Mouse (Mus musculus) erythroblast, embryonic 14.5 days (primary cell): ENCODE results near the gene Cat. TPM values are rescaled to one million over a fixed set of nuclear protein-coding genes. Genes with fewer than 3 reads are reported as not detected.

ENCODE experiments used
- H3K27me3 ChIP-seq: 2 replicates; pipeline ENCODE4 v1.6.1; 2012; ENCODE audit warnings: inconsistent platforms; ENCODE audit not compliant: control insufficient read depth
- H3K36me3 ChIP-seq: 2 replicates; pipeline ENCODE4 v1.6.1; 2012; ENCODE audit warnings: mild to moderate bottlenecking, inconsistent platforms; ENCODE audit not compliant: control insufficient read depth
- H3K4me1 ChIP-seq: 2 replicates; pipeline ENCODE4 v1.6.1; 2012; ENCODE audit warnings: inconsistent platforms; ENCODE audit not compliant: control insufficient read depth
- H3K4me3 ChIP-seq: replicated peaks from 2 replicates; pipeline ENCODE3; 2012; ENCODE audit warnings: moderate library complexity, mild to moderate bottlenecking, inconsistent platforms
- H3K9me3 ChIP-seq: 2 replicates; pipeline ENCODE4 v1.6.1; 2012; ENCODE audit warnings: low read length, inconsistent platforms, mixed read lengths; ENCODE audit not compliant: control insufficient read depth
- GATA1 ChIP-seq: IDR thresholded peaks from 2 replicates; pipeline ENCODE4 v1.6.1; 2012; ENCODE audit warnings: low read length, inconsistent platforms, mixed read lengths
- TAL1 ChIP-seq: IDR thresholded peaks from 3 replicates; pipeline ENCODE4 v1.6.1; 2012; ENCODE audit warnings: low read length, inconsistent platforms, mixed read lengths
- polyA plus RNA-seq: library from polyadenylated mRNA; stranded (reverse); fragments of >175 nt; gene quantifications from 2 replicates; pipeline ENCODE4 v1.2.3, GENCODE M21; 2012

Gene Cat
- polyA plus RNA-seq, 1 experiment: 31.9 TPM

DNA sequence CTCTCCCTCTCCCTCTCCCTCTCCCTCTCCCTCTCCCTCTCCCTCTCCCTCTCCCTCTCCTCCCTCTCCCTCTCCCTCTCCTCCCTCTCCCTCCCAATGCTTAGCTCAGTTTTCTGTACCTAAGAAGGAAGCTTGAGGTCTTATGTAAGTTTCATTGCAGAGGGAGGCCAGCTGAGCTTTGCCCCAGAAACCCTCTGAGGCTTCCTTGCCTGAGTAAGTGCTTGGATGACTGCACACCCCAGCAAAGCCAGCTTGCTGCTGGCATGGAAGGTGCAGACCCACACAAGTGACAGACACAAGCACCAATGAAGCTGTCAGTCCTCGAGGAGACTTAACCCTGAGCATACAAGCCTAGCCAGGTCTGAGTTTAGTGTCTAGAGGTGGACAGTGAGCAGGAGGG, 54.2 kb downstream of the Cat start:
- Histone ChIP-seq H3K4me1 (no peaks in the 10 kb centered on the region), H3K9me3 (no peaks in the 10 kb centered on the region), H3K27me3 (no peaks in the 10 kb centered on the region), H3K36me3 (no peaks in the 10 kb centered on the region), H3K4me3 (no peak overlapping the region)
- TF ChIP-seq GATA1: no peak

DNA sequence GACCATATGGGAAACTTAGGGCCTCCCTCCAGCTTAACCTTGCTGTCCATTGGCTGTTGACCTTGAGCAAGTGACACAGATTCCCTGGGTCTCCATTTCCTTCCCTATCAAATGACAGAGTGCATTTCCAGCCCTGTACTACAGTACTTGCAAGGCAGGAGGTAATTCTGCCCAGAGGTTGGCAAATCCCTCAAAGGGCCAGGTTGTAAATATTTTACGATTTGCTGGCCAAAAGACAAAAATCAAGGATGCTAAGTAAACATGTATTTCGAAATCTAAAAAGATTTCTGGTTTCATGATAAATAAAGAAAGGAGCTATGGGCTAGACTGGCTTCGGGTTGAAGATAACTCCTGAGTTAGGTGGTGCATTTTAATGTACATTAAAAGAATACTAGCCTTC, 56.6 kb downstream of the Cat start:
- Histone ChIP-seq H3K9me3 (no peaks in the 10 kb centered on the region), H3K36me3 (no peaks in the 10 kb centered on the region), H3K27me3 (no peaks in the 10 kb centered on the region), H3K4me3 (no peak overlapping the region), H3K4me1 (no peaks in the 10 kb centered on the region)
- no peak for TF ChIP-seq TAL1

DNA sequence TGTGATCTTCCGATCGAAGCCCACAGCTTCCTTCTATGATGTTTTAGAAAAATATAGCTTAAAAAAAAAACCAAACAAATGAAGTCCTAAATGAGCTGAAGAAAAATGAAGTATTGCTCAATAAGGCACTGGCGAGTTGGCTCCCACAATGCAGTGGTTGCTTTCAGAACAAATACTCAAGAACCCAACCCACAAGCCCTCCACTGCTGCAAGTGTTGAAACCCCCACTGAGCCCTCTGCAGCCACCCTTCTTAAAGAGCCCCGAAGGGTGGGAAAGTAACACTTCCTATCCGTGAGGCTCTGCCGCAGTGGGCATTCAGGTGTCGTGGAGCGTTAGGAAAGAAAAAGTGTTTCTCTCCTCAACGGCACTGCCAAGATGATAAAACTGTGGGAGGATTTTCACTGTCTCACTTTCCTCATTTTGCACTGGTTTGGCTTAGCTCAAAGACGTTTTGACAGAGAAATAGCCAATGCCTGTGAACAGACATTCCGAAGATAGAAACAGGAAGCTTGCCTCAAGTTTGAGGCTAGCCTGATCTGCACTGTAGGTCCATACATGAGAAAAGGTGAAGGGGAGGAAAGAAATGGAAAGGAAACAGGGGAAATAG, 59.4 kb downstream of the Cat start:
- no peaks in the 10 kb centered on the region for H3K4me1 ChIP-seq
- TF ChIP-seq GATA1: no peak
- TF ChIP-seq TAL1: no peak
- no peaks in the 10 kb centered on the region for H3K36me3 ChIP-seq
- H3K4me3 ChIP-seq: no peak overlapping the region
- H3K27me3 ChIP-seq: no peaks in the 10 kb centered on the region
- H3K9me3 ChIP-seq: no peaks in the 10 kb centered on the region

DNA sequence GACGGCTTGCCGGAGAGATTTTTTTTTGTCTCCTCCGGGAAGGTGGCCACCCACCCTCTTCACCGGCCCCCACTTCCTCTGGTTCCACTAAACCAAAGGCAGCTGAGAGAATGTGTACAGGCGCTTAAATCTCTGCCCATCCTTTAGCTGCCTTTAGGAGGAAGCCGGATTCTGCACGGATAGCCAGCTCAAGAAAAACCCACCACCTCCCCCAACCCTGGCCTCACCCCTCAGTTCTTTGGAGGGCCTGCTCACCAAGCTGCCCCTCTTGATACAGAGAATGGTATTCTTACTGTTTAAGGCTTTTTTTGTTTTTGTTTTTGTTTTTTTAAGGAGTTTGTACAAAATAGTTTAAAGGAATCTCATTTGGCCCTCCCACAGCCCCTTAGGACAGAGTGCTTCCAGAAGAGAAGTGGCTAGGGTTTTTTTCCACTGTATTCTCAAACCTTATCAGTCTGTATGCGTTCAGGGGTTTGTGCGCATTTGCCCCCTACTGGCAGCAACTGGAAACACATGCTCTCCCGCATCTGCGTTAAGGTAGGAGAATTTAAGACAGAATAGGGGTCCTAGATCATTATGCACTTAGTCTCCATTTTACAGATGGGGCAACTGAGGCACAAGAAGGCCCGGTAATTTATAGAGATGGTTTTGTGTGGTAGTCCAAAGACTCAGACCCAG, 60.5 kb downstream of the Cat start:
- no peaks in the 10 kb centered on the region for H3K9me3 ChIP-seq
- H3K27me3 ChIP-seq: no peaks in the 10 kb centered on the region
- H3K4me1 ChIP-seq: no peaks in the 10 kb centered on the region
- H3K36me3 ChIP-seq: no peaks in the 10 kb centered on the region
- TF ChIP-seq TAL1 (no peak), GATA1 (no peak)
- H3K4me3 ChIP-seq: no peak overlapping the region

DNA sequence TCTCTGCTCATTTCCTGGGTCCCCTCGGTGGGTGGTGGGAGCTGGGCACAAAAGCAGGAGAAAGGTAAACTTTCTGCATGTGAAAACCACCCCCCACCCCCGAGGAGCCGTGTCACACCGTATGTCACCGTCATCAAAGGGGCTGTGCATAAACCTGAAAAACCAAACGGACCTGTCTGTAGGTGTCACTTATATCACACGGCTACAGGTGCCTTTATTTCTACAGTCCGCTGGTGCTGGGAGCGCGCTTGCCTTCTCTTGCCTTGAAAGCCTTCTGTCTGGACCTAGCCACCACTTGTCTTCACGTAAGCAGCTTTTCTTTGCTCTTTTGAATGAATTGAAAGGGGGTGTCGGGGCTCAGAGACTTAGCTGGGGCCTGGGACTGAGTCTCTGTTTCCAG, 61.1 kb downstream of the Cat start:
- H3K36me3 ChIP-seq: no peaks in the 10 kb centered on the region
- no peaks in the 10 kb centered on the region for H3K9me3 ChIP-seq
- no peak overlapping the region for H3K4me3 ChIP-seq
- no peaks in the 10 kb centered on the region for H3K27me3 ChIP-seq
- no peak for TF ChIP-seq TAL1
- TF ChIP-seq GATA1: no peak
- no peaks in the 10 kb centered on the region for H3K4me1 ChIP-seq

DNA sequence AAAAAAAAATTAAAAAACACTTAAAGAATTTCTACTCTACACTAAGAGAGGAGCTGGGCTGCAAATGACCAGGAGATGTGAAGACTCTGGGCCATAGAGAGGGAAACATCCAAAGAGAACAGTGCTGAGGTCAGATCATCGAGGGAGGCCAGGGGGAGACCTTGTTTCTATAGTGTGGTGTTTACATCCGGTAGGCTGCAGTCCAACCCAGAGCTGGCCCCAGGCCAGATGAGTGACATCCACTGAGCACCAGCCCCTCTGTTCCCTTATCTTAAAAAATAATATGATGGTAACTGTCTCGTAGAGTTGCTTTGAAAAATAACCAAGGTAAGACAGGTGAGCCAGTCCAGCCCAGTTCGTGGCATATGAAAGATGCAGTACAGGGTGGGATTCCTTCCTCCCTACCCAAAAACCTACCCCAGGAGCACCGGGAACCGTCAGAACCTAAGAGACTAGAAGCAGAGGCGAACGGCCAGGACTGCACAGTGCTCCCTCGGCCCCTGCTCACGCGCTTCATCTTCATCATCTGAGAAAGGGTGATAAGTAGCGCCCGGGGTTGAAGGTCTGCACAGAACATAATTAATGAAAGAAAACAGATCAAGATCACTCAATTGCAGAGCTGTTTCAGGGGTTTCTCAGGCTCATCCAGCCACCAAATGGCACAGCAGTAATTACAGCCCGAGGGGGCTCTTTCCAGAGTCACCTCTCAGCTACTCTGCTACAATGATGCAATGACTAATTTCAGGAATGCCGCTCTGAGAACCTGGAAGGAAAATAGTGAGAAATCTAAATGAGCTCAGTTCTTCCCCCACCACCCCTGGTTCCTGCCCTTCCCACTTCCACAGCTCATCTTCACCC, 64.1 kb downstream of the Cat start:
- Histone ChIP-seq H3K27me3 (no peaks in the 10 kb centered on the region), H3K4me3 (no peak overlapping the region), H3K36me3 (no peaks in the 10 kb centered on the region), H3K4me1 (no peaks in the 10 kb centered on the region), H3K9me3 (no peaks in the 10 kb centered on the region)
- no peak for TF ChIP-seq GATA1

DNA sequence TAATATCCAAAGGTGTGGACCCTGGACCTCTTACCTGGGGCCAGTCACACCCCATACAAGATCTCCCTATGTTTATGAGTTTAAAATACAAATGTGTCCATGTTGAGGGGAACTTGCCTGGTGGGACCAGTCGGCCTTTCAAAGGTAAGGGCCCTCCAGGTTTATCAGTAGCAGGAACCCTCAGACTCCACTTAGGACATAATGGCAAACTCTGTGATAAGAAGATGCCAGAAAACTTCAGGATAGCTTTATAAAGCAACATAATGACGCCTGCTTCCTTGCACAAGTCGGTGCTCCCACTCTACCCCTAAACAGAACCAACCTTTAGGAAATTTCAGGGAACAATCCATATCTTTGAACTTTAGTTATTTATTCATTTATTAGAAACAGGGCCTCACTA, 69.2 kb downstream of the Cat start:
- Histone ChIP-seq H3K27me3 (no peaks in the 10 kb centered on the region), H3K9me3 (no peaks in the 10 kb centered on the region), H3K36me3 (no peaks in the 10 kb centered on the region), H3K4me1 (no peaks in the 10 kb centered on the region), H3K4me3 (no peak overlapping the region)
- TF ChIP-seq TAL1: no peak
- TF ChIP-seq GATA1: no peak

DNA sequence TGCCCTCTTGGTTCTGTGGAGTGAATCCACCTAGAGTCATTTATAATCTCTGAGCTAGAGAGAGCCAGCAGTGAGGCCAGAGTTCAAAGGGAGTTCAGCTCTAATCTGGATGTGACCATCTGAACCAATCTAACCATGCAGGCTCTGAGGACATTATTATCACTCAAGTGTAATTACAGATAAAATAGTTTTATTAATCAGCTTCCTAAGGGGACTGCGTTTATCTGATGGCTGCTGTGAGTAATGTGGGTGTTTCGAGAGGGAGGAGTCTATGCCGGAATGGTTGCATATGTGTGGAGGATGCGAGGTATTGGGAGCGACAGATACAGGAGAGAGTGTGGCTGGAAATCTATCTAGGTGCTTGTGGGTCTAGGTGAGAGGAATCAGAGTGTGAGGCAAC, 71.6 kb downstream of the Cat start:
- no peak for TF ChIP-seq TAL1
- no peak for TF ChIP-seq GATA1
- Histone ChIP-seq H3K9me3 (no peaks in the 10 kb centered on the region), H3K4me3 (no peak overlapping the region), H3K36me3 (no peaks in the 10 kb centered on the region), H3K27me3 (no peaks in the 10 kb centered on the region), H3K4me1 (no peaks in the 10 kb centered on the region)

DNA sequence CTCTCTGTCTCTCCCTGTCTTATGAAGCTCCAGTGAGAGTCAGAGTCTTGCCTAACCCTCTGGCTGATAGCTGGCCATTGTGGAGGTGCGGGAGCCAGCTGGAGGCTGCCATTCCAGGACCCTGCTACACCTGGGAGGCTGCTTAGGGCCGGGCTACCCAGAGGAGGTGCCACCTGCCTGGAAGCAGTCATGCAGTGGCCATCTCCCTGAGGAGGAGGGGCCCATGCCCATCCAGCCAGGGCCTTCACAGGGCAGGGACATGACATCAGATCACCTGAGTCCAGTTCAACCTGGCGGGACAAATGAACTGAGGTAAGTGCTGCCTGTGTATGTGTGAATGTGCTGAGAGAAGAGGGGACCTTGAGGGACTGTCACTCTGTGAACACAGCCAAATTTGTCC, 73.1 kb downstream of the Cat start:
- Histone ChIP-seq H3K4me3 (no peak overlapping the region), H3K36me3 (no peaks in the 10 kb centered on the region), H3K27me3 (no peaks in the 10 kb centered on the region), H3K9me3 (no peaks in the 10 kb centered on the region), H3K4me1 (no peaks in the 10 kb centered on the region)
- TF ChIP-seq TAL1 (no peak), GATA1 (no peak)
